Mouse (Mus musculus): ENCODE measurements around the gene D11Wsu47e.

DNA sequence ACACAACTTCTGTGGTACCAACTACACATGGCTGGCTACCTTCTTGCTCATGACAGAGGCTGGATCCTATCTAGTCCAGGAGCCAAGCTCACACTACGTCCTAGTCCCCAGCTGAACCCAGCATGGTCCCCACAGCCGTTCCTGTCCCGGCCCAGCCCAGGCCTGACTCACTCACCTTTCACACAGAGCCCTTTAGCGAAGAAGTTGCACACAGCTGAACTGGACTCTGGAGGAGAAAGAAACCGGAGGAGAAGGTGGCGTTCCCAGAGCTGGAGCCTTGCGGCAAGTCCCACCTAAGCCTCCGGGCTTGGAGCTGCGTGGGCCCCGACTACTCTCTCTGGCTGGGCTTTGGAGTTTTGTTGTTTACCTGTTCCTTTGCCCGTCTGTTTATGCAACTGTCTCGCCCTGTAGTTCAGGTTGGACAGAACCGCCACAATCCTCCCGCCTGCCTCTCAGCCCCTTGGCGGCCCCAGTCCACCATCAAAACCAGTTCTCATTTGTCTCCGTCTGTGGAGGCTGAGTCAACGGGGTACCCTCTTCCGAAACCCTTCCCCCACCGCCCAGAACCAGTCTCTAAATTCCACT, 24.5 kb downstream of the D11Wsu47e start:
- no peak for TF ChIP-seq CTCF (IDR thresholded peaks at IDR 0.05; ENCODE audit: low read depth, low read length)
- no peak for TF ChIP-seq TAL1 (conservative IDR thresholded peaks at IDR 0.05; ENCODE audit: low read depth, low read length)
- no peak for TF ChIP-seq GATA1 (IDR thresholded peaks at IDR 0.05; ENCODE audit: borderline replicate concordance, low read length)
